Mouse (Mus musculus) heart, adult 2 months (tissue): ENCODE data around the gene Klk11. TPM values are rescaled to one million over a fixed set of nuclear protein-coding genes. Genes with fewer than 3 reads are reported as not detected.

Experiments
- DNase-seq, 2 experiments: peaks; one replicate each; pipeline ENCODE4 v3.0.0; 2021
- H3K27ac ChIP-seq: fragments of 200-600 bp; 2 replicates; pipeline ENCODE4 v1.8.1; 2022
- H3K27me3 ChIP-seq: fragments of 200-500 bp; 2 replicates; pipeline ENCODE4 v1.6.1; 2012; ENCODE audit warnings: mild to moderate bottlenecking, low read length, inconsistent platforms, mixed read lengths; ENCODE audit not compliant: control insufficient read depth, insufficient read depth
- H3K36me3 ChIP-seq: fragments of 200-500 bp; 2 replicates; pipeline ENCODE4 v1.6.1; 2012; ENCODE audit warnings: low read length, inconsistent platforms; ENCODE audit not compliant: control insufficient read depth, insufficient read depth
- H3K4me1 ChIP-seq: fragments of 200-500 bp; 2 replicates; pipeline ENCODE4 v1.6.1; 2011; ENCODE audit warnings: low read length; ENCODE audit not compliant: control insufficient read depth, insufficient read depth
- H3K4me3 ChIP-seq: fragments of 200-600 bp; 2 replicates; pipeline ENCODE4 v1.8.1; 2022
- H3K79me2 ChIP-seq: fragments of 200-500 bp; replicated peaks from 2 replicates; pipeline ENCODE4 v1.6.1; 2012; ENCODE audit warnings: mild to moderate bottlenecking, inconsistent platforms, low read length, moderate library complexity, mixed read lengths; ENCODE audit not compliant: control insufficient read depth, insufficient read depth
- H3K9ac ChIP-seq: fragments of 200-500 bp; 2 replicates; pipeline ENCODE4 v1.6.1; 2012; ENCODE audit warnings: low read depth, mild to moderate bottlenecking, control low read depth, inconsistent platforms, low read length, mixed read lengths
- CTCF ChIP-seq: fragments of 200-600 bp; IDR thresholded peaks from 2 replicates; pipeline ENCODE4 v1.8.1; 2022; ENCODE audit warnings: antibody characterized with exemption, mild to moderate bottlenecking, moderate library complexity
- EP300 ChIP-seq: fragments of 200-500 bp; IDR thresholded peaks from 2 replicates; pipeline ENCODE4 v1.6.1; 2011; ENCODE audit warnings: low read depth, low read length, control low read depth; ENCODE audit not compliant: insufficient read depth
- POLR2A ChIP-seq: fragments of 200-500 bp; IDR thresholded peaks from 2 replicates; pipeline ENCODE4 v1.6.1; 2011; ENCODE audit warnings: mild to moderate bottlenecking, low read depth, low read length, control low read depth; ENCODE audit not compliant: insufficient read depth
- WGBS: fragments of 180-500 bp; shearing (Covaris S2); methylation state at CpG from one replicate; pipeline ENCODE4 v1.1.7; 2018; 5-methylcytosine and 5-hydroxymethylcytosine counted together
- intact Hi-C: fragments of 180-260 bp; cut with DNase I; formaldehyde crosslinking; loops from one replicate; pipeline ENCODE4 v1.15.1; 2025
- polyA plus RNA-seq: library from polyadenylated mRNA; depleted of rRNA; stranded (reverse); fragments of >200 nt; gene quantifications from 2 replicates; pipeline ENCODE4 v1.2.3, GENCODE M21; 2012
- total RNA-seq, 2 experiments: library from RNA; stranded (reverse); gene quantifications; 2 replicates each; pipeline ENCODE4 v1.2.3; 2021

Klk11 gene
- total and polyA plus RNA-seq, 3 experiments, result 0.25 to 0.78 (median 0.44) TPM

GRCm38 (mm10) chr7:43782275-43783265 lies 8.2 kb downstream of the Klk11 start:
- H3K4me3 ChIP-seq, result peak overlapping the region; percentile 39; the same call in 1 of the 2 replicates
- H3K79me2 ChIP-seq, result no peaks in the 10 kb centered on the region
- H3K36me3 ChIP-seq, result no peaks in the 10 kb centered on the region
- TF ChIP-seq EP300 (no peak), CTCF (peak; percentile 79)
- H3K9ac ChIP-seq, result peak overlapping the region; percentile 23
- 0 out of 2 replicates have a peak, but pooled peaks cover 2% of the 10 kb centered on the region for H3K4me1 ChIP-seq
- WGBS, result 9% methylated on average over 36 of the region's 36 CpGs
- H3K27me3 ChIP-seq, result no peaks in the 10 kb centered on the region
- DNase-seq, result peak; percentile 76 to 84
- intact Hi-C loops, result loop anchor here (2.0 to 10.0 kb wide), 3 partner anchors 102 to 208 kb away; partner anchors contain the start of gene Zfp719
- no peak overlapping the region for H3K27ac ChIP-seq

GRCm38 (mm10) chr7:43785286-43785685 lies 10.9 kb downstream of the Klk11 start:
- WGBS, result 82% methylated on average over 1 of the region's 1 CpGs
- DNase-seq, result no peak
- intact Hi-C loops, result loop anchor here (10.0 kb wide), 1 partner anchor 210 kb away; the partner anchor contains the start of gene Zfp719
- Histone ChIP-seq H3K9ac (no peak overlapping the region), H3K27me3 (no peaks in the 10 kb centered on the region), H3K4me1 (0 out of 2 replicates have a peak, but pooled peaks cover under 1% of the 10 kb centered on the region), H3K27ac (no peak overlapping the region), H3K79me2 (no peaks in the 10 kb centered on the region), H3K36me3 (no peaks in the 10 kb centered on the region), H3K4me3 (no peak overlapping the region)
- no peak for TF ChIP-seq POLR2A
- TF ChIP-seq CTCF, result peak; percentile 32

GRCm38 (mm10) chr7:43788096-43788495 lies 13.7 kb downstream of the Klk11 start:
- intact Hi-C loops, result loop anchor here (10.0 kb wide), 1 partner anchor 213 kb away; the partner anchor contains the start of gene Zfp719
- no peak overlapping the region for H3K4me3 ChIP-seq
- TF ChIP-seq POLR2A, result no peak
- TF ChIP-seq EP300, result no peak
- no peak for TF ChIP-seq CTCF
- no peak overlapping the region for H3K27ac ChIP-seq
- H3K9ac ChIP-seq, result no peak overlapping the region
- H3K4me1 ChIP-seq, result no peaks in the 10 kb centered on the region
- H3K79me2 ChIP-seq, result no peaks in the 10 kb centered on the region
- H3K27me3 ChIP-seq, result no peaks in the 10 kb centered on the region
- WGBS, result 52% methylated on average over 3 of the region's 3 CpGs
- no peak for DNase-seq
- H3K36me3 ChIP-seq, result no peaks in the 10 kb centered on the region

GRCm38 (mm10) chr7:43789295-43789694 lies 14.9 kb downstream of the Klk11 start:
- H3K4me3 ChIP-seq, result no peak overlapping the region
- H3K27ac ChIP-seq, result no peak overlapping the region
- TF ChIP-seq EP300 (no peak), CTCF (peak; percentile 52)
- no peaks in the 10 kb centered on the region for H3K27me3 ChIP-seq
- H3K36me3 ChIP-seq, result no peaks in the 10 kb centered on the region
- no peaks in the 10 kb centered on the region for H3K79me2 ChIP-seq
- WGBS, result 65% methylated on average over 2 of the region's 2 CpGs
- H3K9ac ChIP-seq, result no peak overlapping the region
- DNase-seq, result no peak
- intact Hi-C loops, result loop anchor here (10.0 kb wide), 1 partner anchor 214 kb away; the partner anchor contains the start of gene Zfp719
- no peaks in the 10 kb centered on the region for H3K4me1 ChIP-seq

- DNase-seq, result no peak
- no peaks in the 10 kb centered on the region for H3K4me1 ChIP-seq
- H3K36me3 ChIP-seq, result no peaks in the 10 kb centered on the region
- no peaks in the 10 kb centered on the region for H3K27me3 ChIP-seq
- no peak within 1 kb of the TSS for H3K4me3 ChIP-seq
- WGBS, result 69% methylated on average over 7 of the region's 7 CpGs
- no peak within 1 kb of the TSS for H3K27ac ChIP-seq
- intact Hi-C loops, result no loop called here
- no peak within 1 kb of the TSS for H3K9ac ChIP-seq
- no peaks in the 10 kb centered on the region for H3K79me2 ChIP-seq
- TF ChIP-seq CTCF (no peak), POLR2A (no peak), EP300 (no peak)
Observed at GRCm38 (mm10) chr7:43791591-43791990, 17.2 kb downstream of the Klk11 start, which contains the start of gene Klk9. Gene Klk9 (plus strand): TSS chr7:43791891.

GRCm38 (mm10) chr7:43796355-43796754 lies 22.0 kb downstream of the Klk11 start:
- intact Hi-C loops, result no loop called here
- H3K36me3 ChIP-seq, result no peaks in the 10 kb centered on the region
- no peak for TF ChIP-seq CTCF
- TF ChIP-seq POLR2A, result no peak
- no peak for TF ChIP-seq EP300
- 8% methylated on average over 7 of the region's 8 CpGs for WGBS
- no peak for DNase-seq
- H3K9ac ChIP-seq, result no peak overlapping the region
- H3K27me3 ChIP-seq, result no peaks in the 10 kb centered on the region
- no peaks in the 10 kb centered on the region; the same call in 1 of the 2 replicates for H3K4me1 ChIP-seq
- H3K79me2 ChIP-seq, result no peaks in the 10 kb centered on the region
- H3K4me3 ChIP-seq, result peak overlapping the region; percentile 54
- H3K27ac ChIP-seq, result no peak overlapping the region
